Mouse (Mus musculus) intestine, embryonic 16.5 days (tissue): ENCODE measurements around the gene Uckl1. TPM values are rescaled to one million over a fixed set of nuclear protein-coding genes. Genes with fewer than 3 reads are reported as not detected.
A peak's percentile ranks its signal among the peaks of the same experiment; 100 is the strongest.

ENCODE experiments used
- ATAC-seq: fragments of 200-750 bp; cut with Nextera tagmentation; 2 replicates; pipeline ENCODE4 v1.8.0; 2017; ENCODE audit warnings: moderate TSS enrichment, moderate library complexity
- H3K27ac ChIP-seq: fragments of 300-500 bp; sonication (generic); 2 replicates; pipeline ENCODE4 v1.5.1; 2014; ENCODE audit warnings: mild to moderate bottlenecking, low read length
- H3K27me3 ChIP-seq: fragments of 300-500 bp; sonication (generic); replicated peaks from 2 replicates; pipeline ENCODE4 v1.6.1; 2014; ENCODE audit warnings: low read length, control low read depth, mixed read lengths; ENCODE audit not compliant: control insufficient read depth, insufficient read depth
- H3K36me3 ChIP-seq: fragments of 300-500 bp; sonication (generic); 2 replicates; pipeline ENCODE4 v1.6.1; 2014; ENCODE audit warnings: low read length, control low read depth; ENCODE audit not compliant: control insufficient read depth, insufficient read depth
- H3K4me1 ChIP-seq: fragments of 300-500 bp; sonication (generic); 2 replicates; pipeline ENCODE4 v1.6.1; 2014; ENCODE audit warnings: low read length, control low read depth, mixed read lengths; ENCODE audit not compliant: control insufficient read depth, insufficient read depth
- H3K4me2 ChIP-seq: fragments of 300-500 bp; sonication (generic); 2 replicates; pipeline ENCODE4 v1.6.1; 2014; ENCODE audit warnings: low read depth, low read length, control low read depth
- H3K4me3 ChIP-seq: fragments of 300-500 bp; sonication (generic); 2 replicates; pipeline ENCODE4 v1.5.1; 2014; ENCODE audit warnings: mild to moderate bottlenecking, low read length
- H3K9ac ChIP-seq: fragments of 300-500 bp; sonication (generic); 2 replicates; pipeline ENCODE4 v1.6.1; 2014; ENCODE audit warnings: low read depth, low read length
- H3K9me3 ChIP-seq: fragments of 300-500 bp; sonication (generic); 2 replicates; pipeline ENCODE4 v1.6.1; 2016; ENCODE audit warnings: low read length, control low read depth; ENCODE audit not compliant: control insufficient read depth
- WGBS: fragments of 180-500 bp; shearing (Covaris S2); extraction: QIAGEN DNeasy Blood & Tissue Kit; methylation state at CpG from one replicate; pipeline ENCODE4 v1.1.7; 2014; 5-methylcytosine and 5-hydroxymethylcytosine counted together
- polyA plus RNA-seq: library from polyadenylated mRNA; unstranded; fragments of >200 nt; fragmentation: Nextera tagmentation; extraction: Ambion mirVana; gene quantifications from 2 replicates; pipeline ENCODE4 v1.2.1, GENCODE M21; 2015

Gene Uckl1
- polyA plus RNA-seq: 75.0 and 78.0 TPM in 2 replicates

GRCm38 (mm10) chr2:181584411-181584942 is at the start of gene Uckl1:
Uckl1 (minus strand) TSS chr2:181584892.
- H3K4me2 ChIP-seq: no peak within 1 kb of the TSS
- no peak within 1 kb of the TSS for H3K9ac ChIP-seq
- no peaks in the 10 kb centered on the region for H3K27me3 ChIP-seq
- ATAC-seq: no peak
- no peak within 1 kb of the TSS for H3K4me3 ChIP-seq
- no peak within 1 kb of the TSS for H3K27ac ChIP-seq
- no peaks in the 10 kb centered on the region for H3K9me3 ChIP-seq
- H3K4me1 ChIP-seq: peaks cover 12% of the 10 kb centered on the region
- WGBS: 93% methylated on average over 4 of the region's 4 CpGs
- peaks cover 20% of the 10 kb centered on the region; the same call in 1 of the 2 replicates for H3K36me3 ChIP-seq

- Histone ChIP-seq H3K9me3 (no peaks in the 10 kb centered on the region), H3K36me3 (peaks cover 16% of the 10 kb centered on the region), H3K4me2 (no peak overlapping the region), H3K4me1 (no peaks in the 10 kb centered on the region), H3K27ac (no peak overlapping the region), H3K27me3 (no peaks in the 10 kb centered on the region), H3K4me3 (no peak overlapping the region), H3K9ac (no peak overlapping the region)
- no peak for ATAC-seq
- WGBS: 96% methylated on average over 6 of the region's 6 CpGs
These were observed 47.9 kb upstream of the Uckl1 start for GRCm38 (mm10) chr2:181632624-181633023.

DNA sequence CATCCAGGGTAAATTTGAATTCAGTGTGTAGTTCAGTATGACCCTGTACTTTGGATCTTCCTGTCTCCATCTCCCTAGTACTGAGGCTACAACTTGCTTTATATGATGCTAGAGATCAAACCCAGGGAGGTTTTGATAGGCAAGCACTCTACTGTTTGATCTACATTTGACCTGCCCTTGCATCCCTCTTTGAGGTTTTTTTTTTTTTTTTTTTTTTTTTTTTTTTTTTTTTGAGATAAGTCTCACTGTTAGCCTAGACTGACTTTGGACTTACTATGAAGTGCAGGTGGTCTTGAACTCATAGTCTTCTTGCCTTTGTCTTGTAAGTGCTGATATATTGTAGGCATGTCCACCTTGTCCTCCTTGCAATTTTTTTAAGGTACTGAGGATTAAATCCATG is 43.8 kb upstream of the Uckl1 start:
- no peaks in the 10 kb centered on the region for H3K9me3 ChIP-seq
- H3K9ac ChIP-seq: no peak overlapping the region
- peaks cover 6% of the 10 kb centered on the region; the same call in 1 of the 2 replicates for H3K36me3 ChIP-seq
- no peak for ATAC-seq
- no peaks in the 10 kb centered on the region for H3K4me1 ChIP-seq
- H3K27ac ChIP-seq: no peak overlapping the region
- no peak overlapping the region for H3K4me2 ChIP-seq
- H3K27me3 ChIP-seq: no peaks in the 10 kb centered on the region
- no peak overlapping the region for H3K4me3 ChIP-seq

- Histone ChIP-seq H3K9me3 (no peaks in the 10 kb centered on the region), H3K4me1 (no peaks in the 10 kb centered on the region), H3K36me3 (peaks cover 6% of the 10 kb centered on the region; the same call in 1 of the 2 replicates), H3K4me3 (no peak overlapping the region), H3K27ac (no peak overlapping the region), H3K27me3 (no peaks in the 10 kb centered on the region), H3K4me2 (no peak overlapping the region), H3K9ac (no peak overlapping the region)
- ATAC-seq: no peak
These were observed 38.7 kb upstream of the Uckl1 start for GRCm38 (mm10) chr2:181623401-181623800.

DNA sequence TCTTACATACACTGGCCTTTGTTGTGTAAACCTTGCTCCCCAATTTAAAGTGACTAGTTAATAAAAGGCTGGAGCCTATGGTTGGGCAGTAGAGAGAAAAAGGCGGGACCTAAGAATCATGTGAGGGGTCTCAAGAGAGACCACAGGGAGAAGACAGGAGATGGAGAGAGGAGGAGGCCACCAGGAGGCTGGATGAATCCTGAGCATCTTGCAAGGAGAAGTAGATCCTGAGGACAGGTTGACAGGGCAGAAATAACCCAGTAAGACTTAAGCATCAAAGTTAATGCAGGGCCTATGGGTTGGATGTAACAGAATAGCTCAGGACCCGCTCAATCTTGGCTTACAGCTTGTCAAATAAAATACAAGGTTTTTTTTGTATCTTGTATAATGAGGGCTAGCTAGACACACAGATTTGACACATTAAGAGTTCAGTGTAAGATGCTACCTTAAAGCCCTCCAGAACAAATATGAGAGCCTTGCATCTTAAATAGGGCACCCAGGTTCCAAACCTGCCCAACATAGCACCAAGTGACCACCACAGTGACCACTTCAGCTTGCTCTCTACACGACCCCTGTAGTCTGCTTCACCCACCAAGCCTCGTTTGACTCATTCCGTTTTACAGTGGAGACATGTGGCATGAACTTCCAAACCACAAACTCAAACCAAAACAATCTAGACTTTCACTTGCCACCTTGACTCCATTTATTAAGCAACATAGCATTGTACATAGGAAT is 34.2 kb upstream of the Uckl1 start:
- WGBS: 88% methylated on average over 5 of the region's 5 CpGs
- H3K36me3 ChIP-seq: peaks cover 4% of the 10 kb centered on the region; the same call in 1 of the 2 replicates
- H3K4me3 ChIP-seq: no peak overlapping the region
- no peaks in the 10 kb centered on the region for H3K4me1 ChIP-seq
- no peaks in the 10 kb centered on the region for H3K9me3 ChIP-seq
- no peak overlapping the region for H3K27ac ChIP-seq
- no peaks in the 10 kb centered on the region for H3K27me3 ChIP-seq
- H3K9ac ChIP-seq: no peak overlapping the region
- no peak overlapping the region for H3K4me2 ChIP-seq
- ATAC-seq: no peak

DNA sequence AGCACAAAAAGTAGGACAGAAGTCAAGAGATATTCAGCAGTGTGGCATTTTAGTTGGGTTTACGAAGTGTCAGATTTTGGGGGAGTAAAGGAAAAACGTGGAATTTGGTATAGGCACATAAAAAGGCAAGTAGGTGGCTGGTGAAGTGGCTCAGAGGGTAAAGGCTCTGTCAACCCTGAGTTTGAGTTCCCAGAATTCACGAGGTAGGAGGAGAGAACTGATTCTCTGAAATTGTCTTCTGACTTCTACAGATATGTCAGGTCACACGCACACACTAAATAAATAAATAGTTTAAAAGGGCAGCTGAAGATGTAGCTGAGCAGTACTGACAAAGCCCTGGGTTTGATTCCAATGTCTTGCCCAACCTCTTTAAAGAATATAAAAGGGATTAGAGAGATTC is 17.7 kb upstream of the Uckl1 start:
- WGBS: 73% methylated on average over 4 of the region's 4 CpGs
- no peak overlapping the region for H3K4me3 ChIP-seq

DNA sequence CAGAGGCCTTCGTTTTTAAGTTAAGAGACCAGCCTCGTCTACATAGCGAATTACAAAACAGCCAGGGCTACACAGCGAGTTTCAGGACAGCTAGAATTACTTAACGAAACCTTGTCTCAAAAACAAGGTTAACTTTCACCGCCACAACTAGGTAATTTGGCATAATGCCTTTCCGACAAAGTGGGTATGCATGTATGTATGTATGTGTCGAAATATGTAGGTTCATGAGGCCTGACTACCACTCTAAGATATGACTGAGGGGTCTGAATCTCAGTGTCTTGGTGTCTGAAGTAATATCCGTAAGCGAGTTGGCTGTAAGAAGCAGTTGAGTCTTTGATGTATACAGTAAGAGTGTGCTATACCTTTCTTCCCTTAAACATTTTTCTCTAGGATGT is 17.1 kb upstream of the Uckl1 start:
- H3K27me3 ChIP-seq: no peaks in the 10 kb centered on the region
- WGBS: 26% methylated on average over 10 of the region's 10 CpGs
- no peak for ATAC-seq
- H3K27ac ChIP-seq: peak overlapping the region; percentile 23; the same call in 1 of the 2 replicates
- H3K9ac ChIP-seq: peak overlapping the region; percentile 79
- peak overlapping the region; percentile 90 for H3K4me2 ChIP-seq
- peak overlapping the region; percentile 72 for H3K4me3 ChIP-seq
- peaks cover 22% of the 10 kb centered on the region for H3K4me1 ChIP-seq
- no peaks in the 10 kb centered on the region for H3K9me3 ChIP-seq
- no peaks in the 10 kb centered on the region for H3K36me3 ChIP-seq

More for the DNA sequence above, 17.7 kb upstream of the Uckl1 start:
- Histone ChIP-seq H3K4me2 (peak overlapping the region; percentile 90; the same call in 1 of the 2 replicates), H3K27ac (no peak overlapping the region), H3K27me3 (no peaks in the 10 kb centered on the region), H3K4me1 (peaks cover 22% of the 10 kb centered on the region), H3K9me3 (no peaks in the 10 kb centered on the region), H3K36me3 (no peaks in the 10 kb centered on the region), H3K9ac (peak overlapping the region; percentile 79; the same call in 1 of the 2 replicates)
- ATAC-seq: no peak

- H3K27ac ChIP-seq: peak overlapping the region; percentile 75
- H3K36me3 ChIP-seq: 0 out of 2 replicates have a peak, but pooled peaks cover 1% of the 10 kb centered on the region
- H3K4me2 ChIP-seq: peak overlapping the region; percentile 90
- H3K27me3 ChIP-seq: no peaks in the 10 kb centered on the region
- ATAC-seq: peak; percentile 92
- H3K4me1 ChIP-seq: peaks cover 22% of the 10 kb centered on the region
- H3K4me3 ChIP-seq: peak overlapping the region; percentile 72
- no peaks in the 10 kb centered on the region for H3K9me3 ChIP-seq
- peak overlapping the region; percentile 79 for H3K9ac ChIP-seq
- WGBS: 1% methylated on average over 57 of the region's 57 CpGs
These were observed 16.4 kb upstream of the Uckl1 start for GRCm38 (mm10) chr2:181600828-181601750.

- no peaks in the 10 kb centered on the region for H3K9me3 ChIP-seq
- H3K4me3 ChIP-seq: peak overlapping the region; percentile 72
- peaks cover 22% of the 10 kb centered on the region for H3K4me1 ChIP-seq
- peak overlapping the region; percentile 79 for H3K9ac ChIP-seq
- H3K36me3 ChIP-seq: 0 out of 2 replicates have a peak, but pooled peaks cover 2% of the 10 kb centered on the region
- 60% methylated on average over 6 of the region's 6 CpGs for WGBS
- peak overlapping the region; percentile 90 for H3K4me2 ChIP-seq
- H3K27me3 ChIP-seq: no peaks in the 10 kb centered on the region
- ATAC-seq: no peak
- peak overlapping the region; percentile 75; the same call in 1 of the 2 replicates for H3K27ac ChIP-seq
These were observed 15.6 kb upstream of the Uckl1 start for GRCm38 (mm10) chr2:181600226-181600758.
